Mouse (Mus musculus) neutrophil, adult 5-6 weeks (primary cell): ENCODE data around the gene Bbx. TPM values are rescaled to one million over a fixed set of nuclear protein-coding genes. Genes with fewer than 3 reads are reported as not detected.
A peak's percentile ranks its signal among the peaks of the same experiment; 100 is the strongest.

Experiments
- ATAC-seq: fragments of 151-379, 151-347 bp; 2 replicates; pipeline ENCODE4 v1.8.0; 2017; ENCODE audit warnings: mild to moderate bottlenecking, moderate TSS enrichment; ENCODE audit not compliant: insufficient number of reproducible peaks, poor library complexity, low FRiP score, severe bottlenecking; ENCODE audit errors: extremely low read depth
- total RNA-seq: library from RNA; stranded (forward); fragments of 200-1000 nt; gene quantifications from 2 replicates; pipeline ENCODE4 v1.2.3, GENCODE M21; 2017

The Bbx gene
- total RNA-seq, 1 experiment from 2014 or later, result 51.9 TPM

GRCm38 (mm10) chr16:50415406-50415805 lies 16.8 kb downstream of the Bbx start:
- ATAC-seq, result no peak

- ATAC-seq, result no peak
These were observed 29.3 kb downstream of the Bbx start for GRCm38 (mm10) chr16:50402851-50403250.

GRCm38 (mm10) chr16:50399775-50400174 lies 32.4 kb downstream of the Bbx start:
- ATAC-seq, result no peak

GRCm38 (mm10) chr16:50398564-50398963 lies 33.6 kb downstream of the Bbx start:
- ATAC-seq, result no peak

- ATAC-seq, result 0 out of 2 replicates have a peak, but pooled peaks have one; percentile 39
These were observed 36.1 kb downstream of the Bbx start for GRCm38 (mm10) chr16:50395928-50396612.

- ATAC-seq, result no peak
These were observed 43.7 kb downstream of the Bbx start for GRCm38 (mm10) chr16:50388499-50388898.

- ATAC-seq, result no peak
These were observed 48.6 kb downstream of the Bbx start for GRCm38 (mm10) chr16:50383541-50383940.

- no peak for ATAC-seq
These were observed 50.8 kb downstream of the Bbx start for GRCm38 (mm10) chr16:50381351-50381746.

GRCm38 (mm10) chr16:50380682-50381350 lies 51.4 kb downstream of the Bbx start:
- peak; percentile 86 for ATAC-seq

GRCm38 (mm10) chr16:50380232-50380631 lies 52.0 kb downstream of the Bbx start:
- no peak for ATAC-seq

GRCm38 (mm10) chr16:50374611-50375010 lies 57.6 kb downstream of the Bbx start:
- peak; percentile 83; the same call in 1 of the 2 replicates for ATAC-seq

- ATAC-seq, result no peak
These were observed 58.5 kb downstream of the Bbx start for GRCm38 (mm10) chr16:50373685-50374084.

- peak; percentile 36; the same call in 1 of the 2 replicates for ATAC-seq
These were observed 59.6 kb downstream of the Bbx start for GRCm38 (mm10) chr16:50372543-50372942.

GRCm38 (mm10) chr16:50371460-50371859 lies 60.7 kb downstream of the Bbx start:
- ATAC-seq, result no peak

GRCm38 (mm10) chr16:50370423-50370822 lies 61.8 kb downstream of the Bbx start:
- no peak for ATAC-seq

GRCm38 (mm10) chr16:50366556-50366955 lies 65.6 kb downstream of the Bbx start:
- ATAC-seq, result no peak

- ATAC-seq, result peak; percentile 53
These were observed 67.8 kb downstream of the Bbx start for GRCm38 (mm10) chr16:50364189-50365059.

- no peak for ATAC-seq
These were observed 68.6 kb downstream of the Bbx start for GRCm38 (mm10) chr16:50363443-50364188.

- no peak for ATAC-seq
These were observed 71.6 kb downstream of the Bbx start for GRCm38 (mm10) chr16:50360631-50361030.
